Mouse (Mus musculus): ENCODE measurements at regions not wholly inside any gene's neighbourhood (a gene's known extent, or its start where the extent isn't known, plus 50 kb on each side); places are given as distances from the start of the nearest gene placed in this dataset.

GRCm38 (mm10) chr3:35359288-35359687 is 394.6 kb upstream of the Atp11b start:
- no peak for DNase-seq (ENCODE audit: low spot score)

GRCm38 (mm10) chr3:35360515-35360914 is 393.4 kb upstream of the Atp11b start:
- no peak for DNase-seq (ENCODE audit: low spot score)

DNA sequence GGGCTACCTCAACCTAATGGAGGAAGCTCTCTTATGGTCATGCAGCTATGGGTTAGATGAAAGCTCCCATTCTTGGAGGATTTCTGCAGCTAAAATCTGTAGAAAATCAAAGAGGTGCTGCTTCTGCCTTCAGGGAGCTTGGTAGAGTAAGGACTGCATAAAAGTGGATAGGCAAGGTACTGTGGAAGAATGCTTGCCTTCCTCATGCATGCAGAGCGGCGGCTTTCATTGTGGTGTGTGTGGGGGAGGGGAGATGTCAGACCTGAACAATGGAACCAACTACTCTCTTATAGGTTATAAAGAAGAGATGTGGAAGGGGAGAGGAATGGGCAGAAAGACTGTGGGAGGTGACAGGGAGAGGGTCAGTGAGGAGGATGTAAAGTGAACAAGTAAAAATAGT is 392.8 kb upstream of the Atp11b start:
- DNase-seq (ENCODE audit: low spot score): no peak

GRCm38 (mm10) chr3:35365431-35365830 is 388.5 kb upstream of the Atp11b start:
- DNase-seq (ENCODE audit: low spot score): no peak

GRCm38 (mm10) chr3:35372276-35372675 is 381.6 kb upstream of the Atp11b start:
- DNase-seq (ENCODE audit: low spot score): no peak

DNA sequence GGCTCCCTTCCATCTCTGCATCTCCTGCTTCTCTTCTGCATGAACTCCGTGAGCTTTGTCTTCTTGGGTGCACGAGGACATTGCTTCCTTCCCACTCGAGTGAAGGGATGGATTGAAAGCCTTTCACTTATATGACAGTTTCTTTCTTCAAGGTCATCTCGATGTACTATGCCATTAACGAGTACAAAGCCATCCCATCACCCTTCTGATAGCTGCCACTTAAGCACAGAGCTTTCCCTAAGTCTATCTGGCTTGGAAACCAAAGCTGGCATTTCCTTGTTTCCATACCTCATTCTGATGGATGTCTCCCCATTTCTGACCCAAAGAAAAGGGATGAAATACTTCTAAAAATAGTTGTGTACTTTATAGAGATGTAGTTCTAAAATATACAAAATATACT is 366.5 kb upstream of the Atp11b start:
- no peak for DNase-seq (ENCODE audit: low spot score)

- DNase-seq (ENCODE audit: low spot score): no peak
These were observed 361.2 kb upstream of the Atp11b start for GRCm38 (mm10) chr3:35392657-35393056.

DNA sequence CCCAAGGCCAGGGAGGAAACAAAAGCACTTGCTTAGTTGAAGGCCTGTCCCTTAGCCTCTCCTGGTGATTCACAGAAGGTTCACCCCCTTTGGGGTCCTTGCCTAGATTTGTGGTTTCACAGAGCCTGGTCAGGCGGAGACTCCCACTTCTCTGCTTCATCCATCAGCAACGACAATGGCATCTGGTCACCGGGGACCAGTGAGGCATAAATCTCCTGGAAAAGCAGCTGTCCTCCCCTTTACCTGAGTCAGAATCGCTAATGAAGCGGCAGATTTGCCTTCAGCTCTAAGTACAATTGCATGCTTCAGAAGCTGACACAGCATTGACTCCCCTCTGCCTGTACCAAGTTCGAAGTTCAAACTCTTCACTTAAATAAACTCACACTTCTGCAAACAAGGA is 353.7 kb upstream of the Atp11b start:
- DNase-seq (ENCODE audit: low spot score): no peak

GRCm38 (mm10) chr3:35402666-35403065 is 351.2 kb upstream of the Atp11b start:
- no peak for DNase-seq (ENCODE audit: low spot score)

- DNase-seq (ENCODE audit: low spot score): no peak
These were observed 350.0 kb upstream of the Atp11b start for GRCm38 (mm10) chr3:35403952-35404351.

- DNase-seq (ENCODE audit: low spot score): no peak
These were observed 349.2 kb upstream of the Atp11b start for GRCm38 (mm10) chr3:35404492-35405390.

- DNase-seq (ENCODE audit: low spot score): no peak
These were observed 348.3 kb upstream of the Atp11b start for GRCm38 (mm10) chr3:35405621-35406079.

- no peak for DNase-seq (ENCODE audit: low spot score)
These were observed 316.2 kb upstream of the Atp11b start for GRCm38 (mm10) chr3:35437687-35438086.

DNA sequence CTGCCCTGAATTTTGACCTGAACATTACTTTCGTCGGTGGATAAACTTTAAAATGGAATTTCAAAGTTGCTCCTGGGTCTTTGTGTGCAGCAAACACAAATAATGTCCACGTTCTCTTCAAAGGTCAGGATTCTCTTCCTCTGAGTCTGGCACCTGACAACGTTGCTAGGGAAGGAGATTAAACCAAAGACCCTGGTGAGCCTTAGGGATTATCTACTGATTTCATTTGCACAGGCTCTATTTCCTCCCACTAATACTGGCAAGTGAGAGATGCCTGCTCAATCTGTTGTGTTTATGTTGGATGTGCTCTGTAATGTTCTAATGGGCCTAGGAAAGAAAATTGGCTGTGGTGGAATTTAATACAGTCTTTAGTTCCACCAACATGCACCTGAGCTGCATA is 291.0 kb upstream of the Atp11b start:
- DNase-seq (ENCODE audit: low spot score): no peak

GRCm38 (mm10) chr3:35464212-35464911 is 289.5 kb upstream of the Atp11b start:
- no peak for DNase-seq (ENCODE audit: low spot score)

GRCm38 (mm10) chr3:35465956-35466355 is 287.9 kb upstream of the Atp11b start:
- no peak for DNase-seq (ENCODE audit: low spot score)

DNA sequence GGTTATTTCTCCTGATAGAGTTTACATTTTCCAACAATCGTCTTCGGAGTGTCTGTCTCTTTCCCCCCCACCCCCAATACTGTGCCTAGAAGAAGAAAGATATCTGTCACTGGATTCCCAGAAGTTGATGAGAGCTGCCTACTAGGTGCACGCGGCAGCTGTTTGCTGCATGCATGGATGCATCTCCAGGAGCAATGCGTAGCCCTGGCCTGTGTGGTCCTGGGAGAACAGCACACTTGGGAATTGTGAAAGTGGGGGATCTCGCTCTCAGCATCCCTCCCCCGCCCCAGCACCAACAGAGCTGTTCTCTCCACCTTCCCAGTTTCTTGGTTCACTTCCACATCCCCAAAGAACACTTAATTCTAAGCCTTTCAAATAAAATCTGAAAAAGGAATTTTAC is 280.6 kb upstream of the Atp11b start:
- no peak for DNase-seq (ENCODE audit: low spot score)

DNA sequence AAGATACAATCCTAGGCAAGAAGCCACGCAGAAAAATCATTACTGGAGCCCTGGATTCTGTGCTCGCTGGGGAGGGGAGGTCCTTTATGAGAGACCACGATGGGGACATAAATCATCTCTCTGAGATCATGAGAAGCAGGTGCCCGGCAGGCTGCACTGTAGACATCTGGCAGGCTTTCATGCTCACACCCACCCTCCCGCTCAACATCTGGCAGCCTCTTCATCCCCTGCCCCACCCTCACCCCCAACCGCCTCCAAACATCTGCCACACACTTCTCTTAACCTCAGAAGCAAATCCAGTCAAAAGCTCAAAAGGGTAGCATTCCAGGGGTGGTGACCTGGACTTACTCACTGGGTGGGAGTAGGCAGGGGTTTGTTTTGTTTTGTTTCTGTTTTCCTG is 279.5 kb upstream of the Atp11b start:
- DNase-seq (ENCODE audit: low spot score): no peak

DNA sequence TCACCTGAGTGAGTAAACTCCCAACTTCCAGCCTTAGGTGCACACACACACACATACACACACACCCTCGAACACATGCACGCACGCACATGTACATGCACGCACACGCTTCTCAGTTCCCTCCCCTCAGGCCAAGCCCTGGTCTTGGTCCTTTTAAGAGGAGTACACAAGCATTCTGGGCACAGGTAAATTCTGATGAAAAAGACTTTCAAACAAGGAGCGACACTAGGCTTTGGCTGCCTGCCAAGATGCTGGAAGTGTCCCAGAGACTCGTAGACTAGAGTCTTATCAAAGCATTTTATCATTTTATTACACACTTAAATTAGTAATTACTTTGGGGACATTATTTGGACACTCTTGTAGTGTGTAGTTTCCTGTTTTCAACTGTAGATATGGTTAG is 278.6 kb upstream of the Atp11b start:
- no peak for DNase-seq (ENCODE audit: low spot score)

- DNase-seq (ENCODE audit: low spot score): no peak
These were observed 272.9 kb upstream of the Atp11b start for GRCm38 (mm10) chr3:35480714-35481695.

GRCm38 (mm10) chr3:35481841-35482240 is 272.1 kb upstream of the Atp11b start:
- DNase-seq (ENCODE audit: low spot score): no peak

Data from thymus, postnatal 0 days (tissue).